In the genomic region with DNA sequence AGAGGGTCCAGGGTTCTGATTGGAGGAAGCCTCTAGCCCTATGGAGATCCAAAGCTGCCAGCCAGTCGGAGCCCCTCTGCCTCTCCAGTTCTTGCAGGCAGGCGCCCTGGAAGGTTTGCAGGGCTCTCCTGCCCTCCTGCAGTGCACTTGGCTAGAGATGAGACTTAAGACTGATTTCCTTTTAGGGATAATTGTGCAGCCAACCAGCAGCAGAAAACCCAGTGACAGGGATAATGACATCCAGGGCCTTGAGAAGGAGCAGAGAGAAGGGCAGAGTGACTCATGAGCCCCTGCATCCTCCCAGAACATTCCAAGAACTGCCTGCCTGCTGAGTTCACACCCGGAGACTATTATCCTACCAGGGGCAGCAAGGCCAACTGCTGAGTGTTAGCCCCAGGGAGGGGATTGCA, we compare ENCODE assay signal across 8 mouse cellular contexts. TPM values are rescaled to one million over a fixed set of nuclear protein-coding genes. Genes with fewer than 3 reads are reported as not detected.
A peak's percentile ranks its signal among the peaks of the same experiment; 100 is the strongest.
DNase-seq lines count a peak whose midpoint lies in the region; ATAC-seq lines count a peak whose summit lies in the region.

No protein-coding gene starts in this region.

- H3K4me3 ChIP-seq in midbrain, embryonic 10.5 days: no peak overlapping the region
- H3K4me3 ChIP-seq in midbrain, embryonic 13.5 days (replicated peaks): no peak overlapping the region
- H3K4me3 ChIP-seq in hindbrain, embryonic 16.5 days (ENCODE audit: low read length): no peak overlapping the region
- H3K4me3 ChIP-seq in stomach, embryonic 15.5 days (replicated peaks): no peak overlapping the region

- H3K9ac ChIP-seq in midbrain, embryonic 13.5 days (replicated peaks): no peak overlapping the region
- H3K9ac ChIP-seq in hindbrain, embryonic 16.5 days (ENCODE audit: low read depth, low read length): peak overlapping the region; percentile 8; the same call in 1 of the 2 replicates
- no peak overlapping the region for H3K9ac ChIP-seq in stomach, embryonic 15.5 days

- H3K27me3 ChIP-seq in midbrain, embryonic 10.5 days (ENCODE audit: low read depth, poor library complexity, severe bottlenecking): no peaks in the 10 kb centered on the region
- H3K27me3 ChIP-seq in midbrain, embryonic 13.5 days: no peaks in the 10 kb centered on the region
- no peaks in the 10 kb centered on the region for H3K27me3 ChIP-seq in hindbrain, embryonic 16.5 days (replicated peaks; ENCODE audit: control insufficient read depth, insufficient read depth, low read length)
- no peaks in the 10 kb centered on the region for H3K27me3 ChIP-seq in stomach, embryonic 15.5 days (replicated peaks)

- DNase-seq in adrenal gland, adult (ENCODE audit: inconsistent age in 2 of 2, low spot score in 1 of 2): peak; percentile 84 to 93
- DNase-seq in adrenal gland, postnatal 4 days (ENCODE audit: low spot score in 2 of 2): no peak
- no peak for DNase-seq in midbrain, embryonic 10.5 days (ENCODE audit: low spot score)
- no peak for DNase-seq in B cell, adult 2 months
- no peak for DNase-seq in layer of hippocampus, adult 9-10 months (ENCODE audit: low spot score)

- H3K4me1 ChIP-seq in midbrain, embryonic 10.5 days: peaks cover 28% of the 10 kb centered on the region
- peaks cover 17% of the 10 kb centered on the region for H3K4me1 ChIP-seq in midbrain, embryonic 13.5 days (replicated peaks)
- peaks cover 6% of the 10 kb centered on the region for H3K4me1 ChIP-seq in hindbrain, embryonic 16.5 days (ENCODE audit: control insufficient read depth, insufficient read depth, low read depth, low read length)
- peaks cover 46% of the 10 kb centered on the region for H3K4me1 ChIP-seq in stomach, embryonic 15.5 days

- 7% methylated on average over 3 of the region's 3 CpGs for WGBS in midbrain, embryonic 10.5 days
- 6% methylated on average over 3 of the region's 3 CpGs for WGBS in midbrain, embryonic 13.5 days
- WGBS in hindbrain, embryonic 16.5 days: 9% methylated on average over 3 of the region's 3 CpGs
- WGBS in stomach, embryonic 15.5 days: 18% methylated on average over 3 of the region's 3 CpGs

- ATAC-seq in midbrain, embryonic 13.5 days: no peak
- no peak for ATAC-seq in hindbrain, embryonic 16.5 days
- ATAC-seq in stomach, embryonic 15.5 days (ENCODE audit: insufficient read depth, low FRiP score, low read depth): peak; percentile 28; the same call in 1 of the 2 replicates

- no peak overlapping the region for H3K4me2 ChIP-seq in midbrain, embryonic 13.5 days (replicated peaks)
- H3K4me2 ChIP-seq in hindbrain, embryonic 16.5 days (ENCODE audit: low read length): no peak overlapping the region
- H3K4me2 ChIP-seq in stomach, embryonic 15.5 days: no peak overlapping the region

- peak overlapping the region; percentile 69 for H3K27ac ChIP-seq in midbrain, embryonic 10.5 days (replicated peaks)
- H3K27ac ChIP-seq in midbrain, embryonic 13.5 days: no peak overlapping the region; the same call in 1 of the 2 replicates
- no peak overlapping the region for H3K27ac ChIP-seq in hindbrain, embryonic 16.5 days (ENCODE audit: low read depth, low read length)
- peak overlapping the region; percentile 90 for H3K27ac ChIP-seq in stomach, embryonic 15.5 days

- no peaks in the 10 kb centered on the region for H3K36me3 ChIP-seq in midbrain, embryonic 10.5 days
- no peaks in the 10 kb centered on the region for H3K36me3 ChIP-seq in midbrain, embryonic 13.5 days
- no peaks in the 10 kb centered on the region for H3K36me3 ChIP-seq in hindbrain, embryonic 16.5 days (ENCODE audit: control insufficient read depth, insufficient read depth, low read length)
- no peaks in the 10 kb centered on the region for H3K36me3 ChIP-seq in stomach, embryonic 15.5 days

- H3K9me3 ChIP-seq in midbrain, embryonic 10.5 days (replicated peaks): no peaks in the 10 kb centered on the region
- H3K9me3 ChIP-seq in midbrain, embryonic 13.5 days: no peaks in the 10 kb centered on the region
- H3K9me3 ChIP-seq in hindbrain, embryonic 16.5 days (ENCODE audit: control insufficient read depth, low read length): no peaks in the 10 kb centered on the region
- no peaks in the 10 kb centered on the region for H3K9me3 ChIP-seq in stomach, embryonic 15.5 days

RNA-seq across cellular contexts. Expression of a gene that starts 26.5 kb away (rescaled TPM):
- 100 to 1,000 TPM; 106 to 136 TPM for total RNA-seq in adrenal gland, postnatal 4 days (2021)
- polyA plus RNA-seq in midbrain, embryonic 10.5 days (2016; fragmentation: Nextera tagmentation; extraction: Ambion mirVana): 50.9 and 55.6 TPM in 2 replicates
- polyA plus RNA-seq in midbrain, embryonic 13.5 days (2015; fragmentation: Nextera tagmentation; extraction: Ambion mirVana): 29.3 and 30.3 TPM in 2 replicates
- 28.5 and 34.3 TPM in 2 replicates for polyA plus RNA-seq in hindbrain, embryonic 16.5 days (2015; fragmentation: Nextera tagmentation; extraction: Ambion mirVana)
- 101 and 108 TPM in 2 replicates for polyA plus RNA-seq in stomach, embryonic 15.5 days (2015; fragmentation: Nextera tagmentation; extraction: Ambion mirVana)

Comparison
In these comparisons a context has a peak if more than half of its experiments do, and no peak if none do; other contexts are left out.
1. DNase-seq: peak in adrenal gland, adult (2 of 2); none in adrenal gland, postnatal 4 days (0 of 2), midbrain, embryonic 10.5 days (single experiment), B cell, adult 2 months (0 of 2) and layer of hippocampus, adult 9-10 months (single experiment).
2. H3K27ac ChIP-seq: peak in midbrain, embryonic 10.5 days (single experiment) and stomach, embryonic 15.5 days (single experiment); none in midbrain, embryonic 13.5 days (single experiment) and hindbrain, embryonic 16.5 days (single experiment).